Mouse (Mus musculus) kidney, adult 2 months (tissue): Measurements from ENCODE around the gene C1rl.

Source experiments
- CTCF ChIP-seq: fragments of 200-500 bp; conservative IDR thresholded peaks from 2 replicates; pipeline ENCODE4 v1.5.1; 2011; ENCODE audit warnings: low read depth, mild to moderate bottlenecking, control low read depth, low read length, moderate library complexity, mixed read lengths; ENCODE audit not compliant: insufficient read depth, insufficient read length
- POLR2A ChIP-seq: fragments of 200-500 bp; IDR thresholded peaks from one replicate; pipeline ENCODE4 v1.6.1; 2011; ENCODE audit warnings: low read depth, low read length, control low read depth

GRCm38 (mm10) chr6:124502021-124502420, 9.1 kb downstream of the C1rl start:
- TF ChIP-seq CTCF (no peak), POLR2A (no peak)
